Mouse (Mus musculus) cerebellum, adult 2 months (tissue): ENCODE data around the gene Trub1.

ENCODE experiments used
- CTCF ChIP-seq: fragments of 200-500 bp; IDR thresholded peaks from 2 replicates; pipeline ENCODE4 v1.5.1; 2011; ENCODE audit warnings: low read depth, mild to moderate bottlenecking, control low read depth, low read length, moderate library complexity, borderline replicate concordance; ENCODE audit not compliant: insufficient read depth
- POLR2A ChIP-seq: fragments of 200-500 bp; IDR thresholded peaks from 2 replicates; pipeline ENCODE4 v1.6.1; 2011; ENCODE audit warnings: low read length, control low read depth, borderline replicate concordance; ENCODE audit not compliant: insufficient read depth

- TF ChIP-seq CTCF = no peak
- TF ChIP-seq POLR2A = no peak
Observed at GRCm38 (mm10) chr19:57473301-57473700, 20.6 kb downstream of the Trub1 start.
